Mouse (Mus musculus) intestine, postnatal 0 days (tissue): Measurements from ENCODE around the gene 2010111I01Rik. TPM values are rescaled to one million over a fixed set of nuclear protein-coding genes. Genes with fewer than 3 reads are reported as not detected.

Experiments used
- ATAC-seq: fragments of 200-750 bp; cut with Nextera tagmentation; 2 replicates; pipeline ENCODE4 v1.8.0; 2017; ENCODE audit warnings: mild to moderate bottlenecking, moderate TSS enrichment, moderate library complexity
- H3K27ac ChIP-seq: fragments of 300-500 bp; sonication (generic); 2 replicates; pipeline ENCODE4 v1.5.1; 2014; ENCODE audit warnings: mild to moderate bottlenecking, low read depth, low read length, moderate library complexity
- H3K27me3 ChIP-seq: fragments of 300-500 bp; sonication (generic); replicated peaks from 2 replicates; pipeline ENCODE4 v1.6.1; 2014; ENCODE audit warnings: low read length, mixed read lengths; ENCODE audit not compliant: control insufficient read depth, insufficient read depth
- H3K36me3 ChIP-seq: fragments of 300-500 bp; sonication (generic); 2 replicates; pipeline ENCODE4 v1.6.1; 2014; ENCODE audit warnings: mild to moderate bottlenecking, moderate library complexity; ENCODE audit not compliant: control insufficient read depth, insufficient read depth
- H3K4me1 ChIP-seq: fragments of 300-500 bp; sonication (generic); replicated peaks from 2 replicates; pipeline ENCODE4 v1.6.1; 2014; ENCODE audit warnings: antibody characterized with exemption, low read length, mixed read lengths; ENCODE audit not compliant: control insufficient read depth, insufficient read depth
- H3K4me2 ChIP-seq: fragments of 300-500 bp; sonication (generic); replicated peaks from 2 replicates; pipeline ENCODE4 v1.6.1; 2014; ENCODE audit warnings: low read depth, mild to moderate bottlenecking, moderate library complexity
- H3K4me3 ChIP-seq: fragments of 300-500 bp; sonication (generic); 2 replicates; pipeline ENCODE4 v1.5.1; 2014; ENCODE audit warnings: low read depth, low read length
- H3K9ac ChIP-seq: fragments of 300-500 bp; sonication (generic); 2 replicates; pipeline ENCODE4 v1.6.1; 2014; ENCODE audit warnings: mild to moderate bottlenecking, low read depth, low read length
- H3K9me3 ChIP-seq: fragments of 300-500 bp; sonication (generic); 2 replicates; pipeline ENCODE4 v1.6.1; 2016; ENCODE audit warnings: mixed run types; ENCODE audit not compliant: control insufficient read depth
- CTCF ChIP-seq: sonication (generic); IDR thresholded peaks from 2 replicates; pipeline ENCODE4 v1.5.1; 2016; ENCODE audit warnings: low read depth, mild to moderate bottlenecking, control low read depth, antibody characterized with exemption, moderate library complexity
- WGBS: fragments of 180-500 bp; shearing (Covaris S2); extraction: QIAGEN DNeasy Blood & Tissue Kit; methylation state at CpG from one replicate; pipeline ENCODE4 v1.1.7; 2014; 5-methylcytosine and 5-hydroxymethylcytosine counted together
- polyA plus RNA-seq: library from polyadenylated mRNA; unstranded; fragments of >200 nt; fragmentation: Nextera tagmentation; extraction: Ambion mirVana; gene quantifications from 2 replicates; pipeline ENCODE4 v1.2.1, GENCODE M21; 2015

The 2010111I01Rik gene
- polyA plus RNA-seq, 1 experiment from 2014 or later = 72.7 TPM

GRCm38 (mm10) chr13:63289687-63290086, 325.0 kb downstream of the 2010111I01Rik start:
- Histone ChIP-seq H3K4me3 (no peak overlapping the region), H3K9ac (no peak overlapping the region), H3K36me3 (peaks cover 66% of the 10 kb centered on the region), H3K4me2 (no peak overlapping the region), H3K4me1 (peaks cover 9% of the 10 kb centered on the region; the same call in 1 of the 2 replicates), H3K27me3 (no peaks in the 10 kb centered on the region), H3K27ac (no peak overlapping the region), H3K9me3 (no peaks in the 10 kb centered on the region)
- no peak for TF ChIP-seq CTCF
- 63% methylated on average over 5 of the region's 5 CpGs for WGBS
- ATAC-seq = no peak

GRCm38 (mm10) chr13:63290126-63290525, 325.4 kb downstream of the 2010111I01Rik start:
- peaks cover 64% of the 10 kb centered on the region for H3K36me3 ChIP-seq

GRCm38 (mm10) chr13:63291016-63291415, 326.3 kb downstream of the 2010111I01Rik start:
- no peaks in the 10 kb centered on the region for H3K27me3 ChIP-seq
- peaks cover 11% of the 10 kb centered on the region; the same call in 1 of the 2 replicates for H3K4me1 ChIP-seq
- no peak for ATAC-seq
- H3K9me3 ChIP-seq = no peaks in the 10 kb centered on the region
- 95% methylated on average over 6 of the region's 6 CpGs for WGBS
- H3K27ac ChIP-seq = no peak overlapping the region
- peaks cover 61% of the 10 kb centered on the region for H3K36me3 ChIP-seq
- no peak overlapping the region for H3K9ac ChIP-seq
- H3K4me2 ChIP-seq = no peak overlapping the region
- H3K4me3 ChIP-seq = no peak overlapping the region
- no peak for TF ChIP-seq CTCF

More at GRCm38 (mm10) chr13:63290126-63290525, 325.4 kb downstream of the 2010111I01Rik start:
- H3K4me1 ChIP-seq = peaks cover 11% of the 10 kb centered on the region; the same call in 1 of the 2 replicates
- H3K9me3 ChIP-seq = no peaks in the 10 kb centered on the region
- no peak overlapping the region for H3K9ac ChIP-seq
- no peak for TF ChIP-seq CTCF
- ATAC-seq = no peak
- H3K27me3 ChIP-seq = no peaks in the 10 kb centered on the region
- H3K27ac ChIP-seq = no peak overlapping the region
- 95% methylated on average over 4 of the region's 4 CpGs for WGBS
- H3K4me3 ChIP-seq = no peak overlapping the region
- no peak overlapping the region for H3K4me2 ChIP-seq

DNA sequence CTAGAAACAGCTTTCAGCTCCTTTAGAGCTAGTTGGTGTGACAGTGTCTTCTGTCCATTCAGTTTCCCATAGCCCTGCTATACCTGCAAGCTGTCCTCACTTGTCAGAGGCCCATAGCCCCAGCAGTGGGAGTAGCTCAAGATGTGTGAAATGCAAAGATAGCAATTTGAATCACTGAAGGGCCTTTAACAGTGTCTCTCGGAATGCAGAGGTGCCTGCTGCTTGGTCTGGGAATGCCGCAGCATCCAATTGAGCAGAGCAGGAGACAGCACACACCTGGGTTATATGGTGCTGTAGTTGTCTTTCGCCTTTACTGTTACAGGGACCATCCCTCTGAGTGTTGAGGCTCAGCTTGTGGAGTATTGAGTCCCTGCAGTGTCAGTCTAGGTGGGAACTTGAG, 329.0 kb downstream of the 2010111I01Rik start:
- H3K9ac ChIP-seq = no peak overlapping the region
- H3K4me2 ChIP-seq = no peak overlapping the region
- H3K4me3 ChIP-seq = no peak overlapping the region
- peaks cover 52% of the 10 kb centered on the region for H3K36me3 ChIP-seq
- peak; percentile 4; the same call in 1 of the 2 replicates for ATAC-seq
- H3K27ac ChIP-seq = peak overlapping the region; percentile 86
- 69% methylated on average over 3 of the region's 3 CpGs for WGBS
- H3K27me3 ChIP-seq = no peaks in the 10 kb centered on the region
- H3K9me3 ChIP-seq = no peaks in the 10 kb centered on the region
- peaks cover 11% of the 10 kb centered on the region; the same call in 1 of the 2 replicates for H3K4me1 ChIP-seq
- no peak for TF ChIP-seq CTCF

DNA sequence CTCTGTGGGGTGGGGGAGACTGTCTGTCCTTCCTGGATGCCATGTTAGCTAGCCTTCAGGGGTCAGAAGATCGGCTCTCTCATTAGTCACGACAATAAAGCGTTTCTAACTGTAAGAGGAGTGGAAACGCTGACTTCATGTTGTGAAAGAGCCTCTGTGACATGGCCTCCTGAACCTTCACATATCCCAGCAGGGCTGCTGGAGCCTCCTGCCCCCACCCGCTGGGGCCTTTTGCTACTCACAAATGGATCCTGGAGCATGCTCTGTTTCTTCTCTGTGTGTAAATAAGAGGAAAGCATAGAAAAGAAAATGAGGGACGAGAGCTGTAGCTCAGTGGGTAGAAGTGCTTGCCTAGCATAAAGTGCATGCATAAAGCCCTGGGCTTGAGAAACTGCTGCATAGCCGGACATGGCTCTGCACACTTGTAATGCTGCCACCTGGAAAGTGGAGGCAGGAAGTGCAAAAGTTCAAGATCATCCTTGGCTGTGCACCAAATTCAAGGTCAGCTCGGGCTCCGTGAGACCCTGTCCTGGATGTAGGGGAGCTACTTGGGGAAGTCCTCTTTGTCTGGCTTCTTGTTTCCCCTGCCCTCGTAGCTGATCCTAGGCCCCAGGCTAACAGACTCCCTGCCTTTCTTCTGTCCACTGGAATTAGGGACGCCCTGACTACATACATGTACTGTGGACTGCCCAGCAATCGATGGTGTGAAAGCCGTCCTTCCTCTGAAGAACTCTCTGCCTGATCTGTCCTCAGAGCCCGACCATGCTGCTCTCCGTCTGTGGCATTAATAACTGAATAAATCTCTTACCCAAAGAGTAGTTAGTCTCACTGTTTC, 329.9 kb downstream of the 2010111I01Rik start:
- Histone ChIP-seq H3K4me2 (no peak overlapping the region), H3K36me3 (peaks cover 52% of the 10 kb centered on the region), H3K4me1 (peaks cover 11% of the 10 kb centered on the region; the same call in 1 of the 2 replicates), H3K27me3 (no peaks in the 10 kb centered on the region), H3K9ac (peak overlapping the region; percentile 12; the same call in 1 of the 2 replicates), H3K9me3 (no peaks in the 10 kb centered on the region), H3K4me3 (no peak overlapping the region), H3K27ac (peak overlapping the region; percentile 86)
- ATAC-seq = peak; percentile 90
- TF ChIP-seq CTCF = 0 out of 2 replicates have a peak, but pooled peaks have one; percentile 8
- WGBS = 39% methylated on average over 15 of the region's 15 CpGs

DNA sequence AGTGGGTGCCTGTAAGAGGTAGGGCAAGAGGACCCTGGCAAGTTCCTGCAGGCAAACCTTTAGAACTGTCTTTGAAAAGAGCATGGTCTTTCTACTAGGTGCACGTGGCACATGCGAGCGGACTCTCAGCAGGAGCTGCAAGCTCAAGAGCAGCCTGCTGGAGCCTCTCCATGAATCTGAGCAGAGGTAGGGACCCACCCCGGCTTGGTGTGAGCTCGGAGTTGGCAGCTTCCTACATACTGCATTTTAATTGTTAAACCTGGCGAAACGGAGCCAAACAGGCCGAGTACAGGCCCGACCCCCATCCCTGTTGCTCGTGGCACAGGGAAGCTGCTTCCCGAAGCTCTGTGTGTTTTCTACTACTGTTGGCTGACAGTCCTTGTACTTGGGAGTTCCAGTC, 331.6 kb downstream of the 2010111I01Rik start:
- 92% methylated on average over 11 of the region's 11 CpGs for WGBS
- no peak overlapping the region for H3K4me3 ChIP-seq
- H3K4me1 ChIP-seq = peaks cover 14% of the 10 kb centered on the region; the same call in 1 of the 2 replicates
- H3K27ac ChIP-seq = no peak overlapping the region
- H3K9me3 ChIP-seq = no peaks in the 10 kb centered on the region
- peaks cover 52% of the 10 kb centered on the region for H3K36me3 ChIP-seq
- TF ChIP-seq CTCF = no peak
- ATAC-seq = no peak
- no peaks in the 10 kb centered on the region for H3K27me3 ChIP-seq
- H3K9ac ChIP-seq = no peak overlapping the region
- H3K4me2 ChIP-seq = no peak overlapping the region
